Mouse (Mus musculus): ENCODE measurements around the gene Nbeal2. TPM values are rescaled to one million over a fixed set of nuclear protein-coding genes. Genes with fewer than 3 reads are reported as not detected.

The Nbeal2 gene
- polyA plus RNA-seq, 1 experiment from 2014 or later, result 2.2 TPM

DNA sequence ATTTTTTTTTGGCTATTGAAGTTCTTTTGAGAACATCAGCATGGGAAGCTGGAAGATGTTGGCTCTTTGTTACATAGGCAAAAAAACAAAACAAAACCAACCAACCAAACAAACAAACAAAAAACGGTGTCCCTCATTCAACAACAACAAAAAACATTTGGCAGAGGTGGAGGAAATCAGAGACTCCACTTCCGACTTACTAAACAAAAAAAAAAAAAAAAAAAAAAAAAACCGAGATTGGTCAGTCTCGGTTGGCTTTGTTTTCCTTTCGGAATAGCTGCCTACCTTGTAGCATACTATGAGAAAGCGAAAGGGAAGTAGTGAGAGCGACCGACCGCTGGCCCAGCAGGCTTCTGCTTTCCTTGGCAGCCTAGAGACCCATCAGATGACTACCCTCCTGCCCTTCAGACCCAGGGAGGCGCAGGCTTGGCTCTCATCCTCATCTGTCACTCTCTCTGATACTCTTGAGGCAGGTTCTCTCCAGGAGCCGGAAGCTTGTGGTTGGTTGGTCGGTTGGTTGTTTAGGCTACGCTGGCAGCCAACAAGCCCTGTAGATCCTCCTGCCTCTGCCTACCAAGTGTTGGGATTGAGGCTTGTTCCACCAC lies 3.6 kb upstream of the Nbeal2 start:
- WGBS, result 83% methylated on average over 13 of the region's 13 CpGs
- H3K9ac ChIP-seq (ENCODE audit: low read length), result peak overlapping the region; percentile 86
- DNase-seq (ENCODE audit: low spot score) (no peak), ATAC-seq (replicated peaks; ENCODE audit: low FRiP score) (no peak)
- H3K4me2 ChIP-seq (ENCODE audit: low read depth, low read length, severe bottlenecking), result peak overlapping the region; percentile 76
- H3K27ac ChIP-seq (ENCODE audit: low read depth, low read length), result no peak overlapping the region
- H3K4me3 ChIP-seq (ENCODE audit: low read depth, low read length), result peak overlapping the region; percentile 68
- peaks cover 28% of the 10 kb centered on the region for H3K4me1 ChIP-seq (replicated peaks; ENCODE audit: control insufficient read depth, insufficient read depth, low read length)
- H3K9me3 ChIP-seq (ENCODE audit: control insufficient read depth, low read length), result no peaks in the 10 kb centered on the region
- H3K36me3 ChIP-seq (ENCODE audit: control insufficient read depth, insufficient read depth, low read length), result no peaks in the 10 kb centered on the region
- H3K27me3 ChIP-seq (ENCODE audit: control insufficient read depth, insufficient read depth, low read length), result peaks cover 5% of the 10 kb centered on the region; the same call in 1 of the 2 replicates

- WGBS, result under 1% methylated on average over 52 of the region's 52 CpGs
- peak; percentile 94 for ATAC-seq (replicated peaks; ENCODE audit: low FRiP score)
- H3K4me1 ChIP-seq (replicated peaks; ENCODE audit: control insufficient read depth, insufficient read depth, low read length), result peaks cover 28% of the 10 kb centered on the region
Measured at GRCm38 (mm10) chr9:110656249-110657221, 2.6 kb upstream of the Nbeal2 start, which contains the start of gene Ccdc12. TSS of gene Ccdc12 (plus strand) at chr9:110656503.

GRCm38 (mm10) chr9:110655651-110656007 lies 1.7 kb upstream of the Nbeal2 start:
- Histone ChIP-seq H3K9me3 (ENCODE audit: control insufficient read depth, low read length) (no peaks in the 10 kb centered on the region), H3K27me3 (ENCODE audit: control insufficient read depth, insufficient read depth, low read length) (peaks cover 7% of the 10 kb centered on the region; the same call in 1 of the 2 replicates), H3K4me1 (replicated peaks; ENCODE audit: control insufficient read depth, insufficient read depth, low read length) (peaks cover 27% of the 10 kb centered on the region), H3K9ac (ENCODE audit: low read length) (peak overlapping the region; percentile 86; the same call in 1 of the 2 replicates), H3K4me2 (ENCODE audit: low read depth, low read length, severe bottlenecking) (peak overlapping the region; percentile 76), H3K36me3 (ENCODE audit: control insufficient read depth, insufficient read depth, low read length) (no peaks in the 10 kb centered on the region), H3K27ac (ENCODE audit: low read depth, low read length) (peak overlapping the region; percentile 85; the same call in 1 of the 2 replicates), H3K4me3 (ENCODE audit: low read depth, low read length) (peak overlapping the region; percentile 68)
- DNase-seq (ENCODE audit: low spot score) (no peak), ATAC-seq (replicated peaks; ENCODE audit: low FRiP score) (peak; percentile 3; the same call in 1 of the 2 replicates)
- WGBS, result 84% methylated on average over 10 of the region's 10 CpGs

More at GRCm38 (mm10) chr9:110656249-110657221, 2.6 kb upstream of the Nbeal2 start, which contains the start of gene Ccdc12:
- Histone ChIP-seq H3K27ac (ENCODE audit: low read depth, low read length) (peak within 1 kb of the TSS; percentile 85), H3K36me3 (ENCODE audit: control insufficient read depth, insufficient read depth, low read length) (no peaks in the 10 kb centered on the region), H3K27me3 (ENCODE audit: control insufficient read depth, insufficient read depth, low read length) (peaks cover 7% of the 10 kb centered on the region; the same call in 1 of the 2 replicates), H3K4me2 (ENCODE audit: low read depth, low read length, severe bottlenecking) (peak within 1 kb of the TSS; percentile 76), H3K9ac (ENCODE audit: low read length) (peak within 1 kb of the TSS; percentile 86), H3K9me3 (ENCODE audit: control insufficient read depth, low read length) (no peaks in the 10 kb centered on the region), H3K4me3 (ENCODE audit: low read depth, low read length) (peak within 1 kb of the TSS; percentile 68)
- peak; percentile 96 for DNase-seq (ENCODE audit: low spot score)

- Histone ChIP-seq H3K4me2 (ENCODE audit: low read depth, low read length, severe bottlenecking) (peak overlapping the region; percentile 98; the same call in 1 of the 2 replicates), H3K36me3 (ENCODE audit: control insufficient read depth, insufficient read depth, low read length) (no peaks in the 10 kb centered on the region), H3K4me3 (ENCODE audit: low read depth, low read length) (peak overlapping the region; percentile 67), H3K4me1 (replicated peaks; ENCODE audit: control insufficient read depth, insufficient read depth, low read length) (peaks cover 28% of the 10 kb centered on the region), H3K9ac (ENCODE audit: low read length) (no peak overlapping the region), H3K27me3 (ENCODE audit: control insufficient read depth, insufficient read depth, low read length) (peaks cover 7% of the 10 kb centered on the region; the same call in 1 of the 2 replicates), H3K9me3 (ENCODE audit: control insufficient read depth, low read length) (no peaks in the 10 kb centered on the region), H3K27ac (ENCODE audit: low read depth, low read length) (peak overlapping the region; percentile 31; the same call in 1 of the 2 replicates)
- WGBS, result 84% methylated on average over 19 of the region's 19 CpGs
- ATAC-seq (replicated peaks; ENCODE audit: low FRiP score) (no peak), DNase-seq (ENCODE audit: low spot score) (no peak)
Measured at GRCm38 (mm10) chr9:110654726-110655650, 1.0 kb upstream of the Nbeal2 start.

GRCm38 (mm10) chr9:110652963-110653654 lies 852 bp downstream of the Nbeal2 start:
- WGBS, result 22% methylated on average over 14 of the region's 14 CpGs
- Histone ChIP-seq H3K27me3 (ENCODE audit: control insufficient read depth, insufficient read depth, low read length) (peaks cover 7% of the 10 kb centered on the region; the same call in 1 of the 2 replicates), H3K4me1 (replicated peaks; ENCODE audit: control insufficient read depth, insufficient read depth, low read length) (peaks cover 30% of the 10 kb centered on the region), H3K9ac (ENCODE audit: low read length) (peak overlapping the region; percentile 64), H3K4me3 (ENCODE audit: low read depth, low read length) (peak overlapping the region; percentile 67), H3K4me2 (ENCODE audit: low read depth, low read length, severe bottlenecking) (peak overlapping the region; percentile 98), H3K36me3 (ENCODE audit: control insufficient read depth, insufficient read depth, low read length) (no peaks in the 10 kb centered on the region), H3K27ac (ENCODE audit: low read depth, low read length) (no peak overlapping the region), H3K9me3 (ENCODE audit: control insufficient read depth, low read length) (no peaks in the 10 kb centered on the region)
- ATAC-seq (replicated peaks; ENCODE audit: low FRiP score) (no peak), DNase-seq (ENCODE audit: low spot score) (no peak)

DNA sequence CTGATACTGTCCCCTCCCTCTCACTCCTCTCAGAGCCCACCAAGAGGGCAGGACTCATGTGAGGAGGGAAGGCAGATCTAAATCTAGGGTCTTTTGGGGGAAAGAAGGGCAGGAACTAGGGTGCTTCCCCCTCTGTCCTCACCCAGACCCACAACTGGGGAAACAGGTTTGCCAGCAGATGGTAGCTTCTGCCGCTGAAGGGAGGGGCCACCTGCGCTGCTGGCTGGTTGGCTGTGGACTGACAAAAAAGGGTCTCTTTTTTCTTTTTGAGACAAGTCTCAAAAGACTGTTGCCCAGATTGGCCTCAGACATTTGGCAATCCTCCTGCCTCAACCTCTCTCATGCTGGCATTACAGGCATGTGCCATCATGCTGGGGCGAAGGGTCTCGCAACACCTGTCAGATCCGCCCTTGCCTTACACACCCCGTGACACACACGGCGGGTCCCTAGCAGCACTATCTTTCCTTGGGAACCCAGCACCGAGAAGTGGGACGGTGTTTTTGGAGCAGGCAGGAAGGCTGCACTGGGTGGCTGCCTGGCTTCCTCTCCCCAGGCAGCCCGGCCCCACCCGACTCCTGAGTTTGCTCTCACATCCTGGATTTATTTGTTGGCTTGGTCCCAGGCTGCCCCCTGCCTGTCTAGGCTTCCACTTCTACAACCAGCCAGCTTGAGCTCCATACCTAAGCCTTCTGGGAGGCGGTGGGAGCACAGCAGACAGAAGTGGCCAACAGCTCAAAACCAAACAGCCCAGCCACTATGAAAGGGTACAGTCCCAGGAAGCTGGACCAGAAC lies 1.8 kb downstream of the Nbeal2 start:
- 44% methylated on average over 13 of the region's 13 CpGs for WGBS
- H3K4me2 ChIP-seq (ENCODE audit: low read depth, low read length, severe bottlenecking), result no peak overlapping the region
- no peak overlapping the region for H3K4me3 ChIP-seq (ENCODE audit: low read depth, low read length)
- DNase-seq (ENCODE audit: low spot score) (no peak), ATAC-seq (replicated peaks; ENCODE audit: low FRiP score) (no peak)
- H3K27ac ChIP-seq (ENCODE audit: low read depth, low read length), result no peak overlapping the region
- H3K4me1 ChIP-seq (replicated peaks; ENCODE audit: control insufficient read depth, insufficient read depth, low read length), result peaks cover 26% of the 10 kb centered on the region
- no peaks in the 10 kb centered on the region for H3K36me3 ChIP-seq (ENCODE audit: control insufficient read depth, insufficient read depth, low read length)
- no peak overlapping the region for H3K9ac ChIP-seq (ENCODE audit: low read length)
- H3K27me3 ChIP-seq (ENCODE audit: control insufficient read depth, insufficient read depth, low read length), result peaks cover 7% of the 10 kb centered on the region; the same call in 1 of the 2 replicates
- no peaks in the 10 kb centered on the region for H3K9me3 ChIP-seq (ENCODE audit: control insufficient read depth, low read length)

GRCm38 (mm10) chr9:110649775-110650174 lies 4.2 kb downstream of the Nbeal2 start:
- ATAC-seq (replicated peaks; ENCODE audit: low FRiP score), result no peak
- Histone ChIP-seq H3K27ac (ENCODE audit: low read depth, low read length) (no peak overlapping the region; the same call in 1 of the 2 replicates), H3K4me3 (ENCODE audit: low read depth, low read length) (no peak overlapping the region), H3K4me2 (ENCODE audit: low read depth, low read length, severe bottlenecking) (no peak overlapping the region), H3K36me3 (ENCODE audit: control insufficient read depth, insufficient read depth, low read length) (no peaks in the 10 kb centered on the region), H3K9ac (ENCODE audit: low read length) (no peak overlapping the region), H3K9me3 (ENCODE audit: control insufficient read depth, low read length) (no peaks in the 10 kb centered on the region), H3K27me3 (ENCODE audit: control insufficient read depth, insufficient read depth, low read length) (peaks cover 7% of the 10 kb centered on the region; the same call in 1 of the 2 replicates), H3K4me1 (replicated peaks; ENCODE audit: control insufficient read depth, insufficient read depth, low read length) (peaks cover 17% of the 10 kb centered on the region)
- DNase-seq (ENCODE audit: low spot score), result no peak
